Mouse (Mus musculus) stomach, postnatal 0 days (tissue): ENCODE data around the gene Pdcd6.
A peak's percentile ranks its signal among the peaks of the same experiment; 100 is the strongest.

Experiments
- CTCF ChIP-seq: IDR thresholded peaks from 2 replicates; pipeline ENCODE4 v1.5.1; 2016; ENCODE audit warnings: antibody characterized with exemption, low read depth, mild to moderate bottlenecking, moderate library complexity
- EP300 ChIP-seq: optimal IDR thresholded peaks from 2 replicates; pipeline ENCODE3; 2016; ENCODE audit warnings: antibody characterized with exemption

DNA sequence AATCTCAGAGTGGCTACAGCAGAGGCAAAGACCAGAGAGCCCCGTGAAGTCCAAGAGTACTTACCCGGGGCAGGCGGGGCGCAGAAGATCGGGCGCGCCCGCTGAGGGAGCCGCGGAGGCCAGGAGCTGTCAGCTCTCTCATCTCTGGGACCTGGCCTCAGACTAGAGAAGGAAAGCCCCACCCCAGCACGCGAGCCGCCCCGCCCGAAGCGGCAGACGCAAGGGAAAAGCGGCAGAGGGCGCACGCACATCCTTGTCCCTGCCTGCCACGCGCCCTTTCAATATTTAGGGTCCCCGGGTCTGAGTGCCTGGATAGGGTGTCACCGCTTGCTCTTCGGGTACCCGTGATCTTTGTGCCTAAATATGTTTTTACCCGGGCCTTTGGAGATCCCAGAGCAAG is 25.2 kb downstream of the Pdcd6 start, which contains the start of gene Ahrr:
- peak; percentile 67 for TF ChIP-seq CTCF
- no peak for TF ChIP-seq EP300
